Mouse (Mus musculus): Measurements from ENCODE around the gene Spaca3.

DNA sequence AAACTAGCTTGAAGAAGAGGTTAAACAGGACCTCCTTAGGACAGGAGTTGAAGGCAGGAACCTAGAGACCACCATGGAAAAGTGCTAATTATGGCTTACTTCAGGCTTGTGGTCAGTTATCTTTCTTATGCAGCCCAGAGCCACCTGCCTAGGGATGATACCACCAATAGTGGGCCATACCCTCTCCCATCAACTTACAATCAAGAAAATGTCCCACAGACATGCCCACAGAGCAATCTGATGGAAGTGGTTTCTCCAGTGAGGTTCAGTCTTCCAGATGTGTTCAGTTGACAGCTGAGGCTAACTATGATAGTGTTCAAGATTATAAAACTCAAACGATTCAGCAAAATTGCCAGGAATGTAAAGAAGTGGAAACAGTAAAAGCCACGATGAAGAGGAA, 14.7 kb upstream of the Spaca3 start:
- TF ChIP-seq POLR2A (IDR thresholded peaks at IDR 0.05; ENCODE audit: insufficient read depth, low read depth, low read length) (no peak), CTCF (IDR thresholded peaks at IDR 0.05; ENCODE audit: insufficient read depth, low read depth, low read length) (no peak)

Measured in olfactory bulb, adult 2 months (tissue).